Mouse (Mus musculus) forebrain, embryonic 12.5 days (tissue): Measurements from ENCODE around the gene Arl3. TPM values are rescaled to one million over a fixed set of nuclear protein-coding genes. Genes with fewer than 3 reads are reported as not detected.

Experiments
- ATAC-seq: fragments of 200-750 bp; cut with Nextera tagmentation; 2 replicates; pipeline ENCODE4 v1.8.0; 2017; ENCODE audit warnings: moderate TSS enrichment; ENCODE audit not compliant: low FRiP score
- H3K27ac ChIP-seq: fragments of 300-500 bp; sonication (generic); 2 replicates; pipeline ENCODE4 v1.5.1; 2016; ENCODE audit warnings: mild to moderate bottlenecking
- H3K27me3 ChIP-seq: fragments of 300-500 bp; sonication (generic); 2 replicates; pipeline ENCODE4 v1.6.1; 2016; ENCODE audit warnings: mild to moderate bottlenecking
- H3K36me3 ChIP-seq: fragments of 300-500 bp; sonication (generic); replicated peaks from 2 replicates; pipeline ENCODE4 v1.6.1; 2016; ENCODE audit warnings: mild to moderate bottlenecking
- H3K4me1 ChIP-seq: fragments of 300-500 bp; sonication (generic); 2 replicates; pipeline ENCODE4 v1.6.1; 2016
- H3K4me2 ChIP-seq: fragments of 300-500 bp; sonication (generic); 2 replicates; pipeline ENCODE4 v1.6.1; 2016; ENCODE audit warnings: mild to moderate bottlenecking, moderate library complexity
- H3K4me3 ChIP-seq: fragments of 300-500 bp; sonication (generic); replicated peaks from 2 replicates; pipeline ENCODE4 v1.5.1; 2016; ENCODE audit warnings: mild to moderate bottlenecking
- H3K9ac ChIP-seq: fragments of 300-500 bp; sonication (generic); 2 replicates; pipeline ENCODE4 v1.6.1; 2016; ENCODE audit warnings: mild to moderate bottlenecking
- H3K9me3 ChIP-seq: fragments of 300-500 bp; sonication (generic); 2 replicates; pipeline ENCODE4 v1.6.1; 2016
- WGBS: fragments of 180-500 bp; shearing (Covaris S2); methylation state at CpG from one replicate; pipeline ENCODE4 v1.1.7; 2016; 5-methylcytosine and 5-hydroxymethylcytosine counted together
- polyA plus RNA-seq: library from polyadenylated mRNA; unstranded; fragments of >200 nt; fragmentation: Nextera tagmentation; extraction: Ambion mirVana; gene quantifications from 2 replicates; pipeline ENCODE4 v1.2.1, GENCODE M21; 2016

Gene Arl3
- polyA plus RNA-seq, 1 experiment from 2014 or later = 216 TPM

DNA sequence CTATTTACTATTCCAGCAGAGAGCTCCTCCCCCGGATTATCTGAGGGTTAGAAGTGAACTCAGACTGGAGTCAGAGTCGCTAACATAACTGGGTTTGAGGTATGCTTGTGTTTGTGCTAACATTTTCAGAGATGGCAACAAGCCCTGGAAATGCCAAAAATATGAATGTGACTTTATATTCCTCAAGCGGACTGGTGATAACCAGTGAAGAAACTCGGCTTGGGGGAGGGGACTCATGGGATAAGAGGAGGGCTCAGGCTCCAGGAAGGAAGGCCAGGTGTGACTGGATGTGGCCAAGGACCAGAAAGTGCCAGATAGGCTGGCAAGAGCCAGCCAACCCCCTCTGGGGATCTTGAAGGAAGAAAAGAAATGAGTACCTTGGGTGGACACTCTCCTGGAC is 91.2 kb downstream of the Arl3 start:
- Histone ChIP-seq H3K4me3 (no peak overlapping the region), H3K9me3 (no peaks in the 10 kb centered on the region), H3K4me2 (no peak overlapping the region), H3K9ac (no peak overlapping the region), H3K36me3 (peaks cover 66% of the 10 kb centered on the region), H3K27me3 (no peaks in the 10 kb centered on the region), H3K27ac (no peak overlapping the region), H3K4me1 (peaks cover 49% of the 10 kb centered on the region)
- 15% methylated on average over 4 of the region's 4 CpGs for WGBS
- no peak for ATAC-seq

- Histone ChIP-seq H3K9me3 (no peaks in the 10 kb centered on the region), H3K9ac (no peak overlapping the region), H3K4me3 (no peak overlapping the region), H3K4me2 (no peak overlapping the region), H3K4me1 (peaks cover 52% of the 10 kb centered on the region), H3K27me3 (no peaks in the 10 kb centered on the region), H3K27ac (no peak overlapping the region), H3K36me3 (peaks cover 62% of the 10 kb centered on the region)
- ATAC-seq = no peak
- 9% methylated on average over 3 of the region's 3 CpGs for WGBS
Measured at GRCm38 (mm10) chr19:46481352-46481751, 91.6 kb downstream of the Arl3 start.

Other genes starting within 250 kb of the Arl3 start
- gene Psd, start 246.0 kb downstream of the Arl3 start, polyA plus RNA-seq = 23.1 and 25.4 TPM in 2 replicates
- gene Fbxl15, start 245.0 kb downstream of the Arl3 start, polyA plus RNA-seq = 23.5 and 24.5 TPM in 2 replicates
- gene Cuedc2, start 234.5 kb downstream of the Arl3 start, polyA plus RNA-seq = 226 TPM in 2 replicates
- gene Mfsd13a, start 232.1 kb downstream of the Arl3 start, polyA plus RNA-seq = 8.8 and 9.3 TPM in 2 replicates
- 1.4 and 1.8 TPM in 2 replicates for gene 2310034G01Rik, start 222.9 kb downstream of the Arl3 start, polyA plus RNA-seq
- 241 and 254 TPM in 2 replicates for gene Actr1a, start 177.4 kb downstream of the Arl3 start, polyA plus RNA-seq
- gene Sufu, start 176.3 kb downstream of the Arl3 start, polyA plus RNA-seq = 38.7 and 44.1 TPM in 2 replicates
- gene Trim8, start 71.5 kb downstream of the Arl3 start, polyA plus RNA-seq = 33.9 and 35.1 TPM in 2 replicates
- gene Sfxn2, start 167 bp upstream of the Arl3 start, polyA plus RNA-seq = 12.2 and 14.6 TPM in 2 replicates
- gene Wbp1l, start 25.9 kb upstream of the Arl3 start, polyA plus RNA-seq = 43.2 and 44.5 TPM in 2 replicates
- not detected in 2 replicates for gene Cyp17a1, start 100.0 kb upstream of the Arl3 start, polyA plus RNA-seq
- 14.6 and 14.8 TPM in 2 replicates for gene Borcs7, start 116.7 kb upstream of the Arl3 start, polyA plus RNA-seq
- 17.7 and 20.8 TPM in 2 replicates for gene As3mt, start 134.3 kb upstream of the Arl3 start, polyA plus RNA-seq
- 3.6 and 3.9 TPM in 2 replicates for gene Cnnm2, start 188.4 kb upstream of the Arl3 start, polyA plus RNA-seq